Mouse (Mus musculus): ENCODE results near the gene Krtap10-10. TPM values are rescaled to one million over a fixed set of nuclear protein-coding genes. Genes with fewer than 3 reads are reported as not detected.

The Krtap10-10 gene
- polyA plus RNA-seq, 1 experiment from 2014 or later = not detected

GRCm38 (mm10) chr10:77819203-77819602, 16.5 kb upstream of the Krtap10-10 start:
- Histone ChIP-seq H3K4me2 (no peak overlapping the region), H3K36me3 (no peaks in the 10 kb centered on the region), H3K4me3 (no peak overlapping the region), H3K9me3 (replicated peaks) (no peaks in the 10 kb centered on the region), H3K27ac (no peak overlapping the region), H3K9ac (no peak overlapping the region), H3K27me3 (replicated peaks) (no peaks in the 10 kb centered on the region), H3K4me1 (no peaks in the 10 kb centered on the region)
- 45% methylated on average over 4 of the region's 4 CpGs for WGBS (ENCODE audit: insufficient replicate concordance)
- ATAC-seq = no peak

GRCm38 (mm10) chr10:77826951-77827350, 8.8 kb upstream of the Krtap10-10 start, which contains the start of gene Krtap10-4:
Gene Krtap10-4 (minus strand): TSS chr10:77827095.
- 47% methylated on average over 6 of the region's 6 CpGs for WGBS (ENCODE audit: insufficient replicate concordance)
- Histone ChIP-seq H3K27ac (no peak within 1 kb of the TSS), H3K4me1 (no peaks in the 10 kb centered on the region), H3K9ac (no peak within 1 kb of the TSS), H3K9me3 (replicated peaks) (no peaks in the 10 kb centered on the region), H3K27me3 (replicated peaks) (no peaks in the 10 kb centered on the region), H3K4me2 (no peak within 1 kb of the TSS), H3K36me3 (no peaks in the 10 kb centered on the region), H3K4me3 (no peak within 1 kb of the TSS)
- no peak for ATAC-seq

GRCm38 (mm10) chr10:77839006-77839405, 3.3 kb downstream of the Krtap10-10 start:
- no peak for ATAC-seq
- Histone ChIP-seq H3K4me3 (no peak overlapping the region), H3K4me1 (no peaks in the 10 kb centered on the region), H3K27ac (no peak overlapping the region), H3K4me2 (no peak overlapping the region), H3K27me3 (replicated peaks) (no peaks in the 10 kb centered on the region), H3K9me3 (replicated peaks) (no peaks in the 10 kb centered on the region), H3K9ac (no peak overlapping the region), H3K36me3 (no peaks in the 10 kb centered on the region)
- WGBS (ENCODE audit: insufficient replicate concordance) = 54% methylated on average over 6 of the region's 6 CpGs

- WGBS (ENCODE audit: insufficient replicate concordance) = 29% methylated on average over 3 of the region's 3 CpGs
These were observed 10.8 kb downstream of the Krtap10-10 start, which contains the start of gene Gm36176 for GRCm38 (mm10) chr10:77846503-77846902. Gene Gm36176 (plus strand): TSS chr10:77846803.

GRCm38 (mm10) chr10:77846961-77847360, 11.2 kb downstream of the Krtap10-10 start:
- no peaks in the 10 kb centered on the region for H3K4me1 ChIP-seq
- H3K4me2 ChIP-seq = no peak overlapping the region
- H3K27ac ChIP-seq = no peak overlapping the region
- WGBS (ENCODE audit: insufficient replicate concordance) = 9% methylated on average over 2 of the region's 2 CpGs
- H3K9me3 ChIP-seq (replicated peaks) = no peaks in the 10 kb centered on the region
- no peak for ATAC-seq
- no peak overlapping the region for H3K9ac ChIP-seq
- H3K27me3 ChIP-seq (replicated peaks) = no peaks in the 10 kb centered on the region
- no peaks in the 10 kb centered on the region for H3K36me3 ChIP-seq
- H3K4me3 ChIP-seq = no peak overlapping the region

More at GRCm38 (mm10) chr10:77846503-77846902, 10.8 kb downstream of the Krtap10-10 start, which contains the start of gene Gm36176:
- Histone ChIP-seq H3K9ac (no peak within 1 kb of the TSS), H3K9me3 (replicated peaks) (no peaks in the 10 kb centered on the region), H3K27me3 (replicated peaks) (no peaks in the 10 kb centered on the region), H3K27ac (no peak within 1 kb of the TSS), H3K4me2 (no peak within 1 kb of the TSS), H3K36me3 (no peaks in the 10 kb centered on the region), H3K4me3 (no peak within 1 kb of the TSS), H3K4me1 (no peaks in the 10 kb centered on the region)
- ATAC-seq = no peak

- Histone ChIP-seq H3K4me1 (no peaks in the 10 kb centered on the region), H3K36me3 (no peaks in the 10 kb centered on the region), H3K27ac (no peak overlapping the region), H3K4me3 (no peak overlapping the region), H3K9me3 (replicated peaks) (no peaks in the 10 kb centered on the region), H3K27me3 (replicated peaks) (no peaks in the 10 kb centered on the region; the same call in 1 of the 2 replicates), H3K4me2 (no peak overlapping the region), H3K9ac (no peak overlapping the region)
- ATAC-seq = no peak
- WGBS (ENCODE audit: insufficient replicate concordance) = 59% methylated on average over 2 of the region's 2 CpGs
These were observed 11.8 kb downstream of the Krtap10-10 start for GRCm38 (mm10) chr10:77847538-77847937.

- Histone ChIP-seq H3K36me3 (no peaks in the 10 kb centered on the region), H3K4me1 (no peaks in the 10 kb centered on the region), H3K27me3 (replicated peaks) (no peaks in the 10 kb centered on the region; the same call in 1 of the 2 replicates), H3K4me2 (no peak within 1 kb of the TSS), H3K9me3 (replicated peaks) (no peaks in the 10 kb centered on the region), H3K27ac (no peak within 1 kb of the TSS), H3K4me3 (no peak within 1 kb of the TSS), H3K9ac (no peak within 1 kb of the TSS)
- no peak for ATAC-seq
- 58% methylated on average over 9 of the region's 9 CpGs for WGBS (ENCODE audit: insufficient replicate concordance)
These were observed 16.8 kb downstream of the Krtap10-10 start, which contains the start of gene Gm10318 for GRCm38 (mm10) chr10:77852559-77852958. Gene Gm10318 (plus strand): TSS chr10:77852859.

- Histone ChIP-seq H3K4me3 (no peak within 1 kb of the TSS), H3K27me3 (replicated peaks) (peaks cover 14% of the 10 kb centered on the region; the same call in 1 of the 2 replicates), H3K27ac (no peak within 1 kb of the TSS), H3K9me3 (replicated peaks) (0 out of 2 replicates have a peak, but pooled peaks cover 4% of the 10 kb centered on the region), H3K36me3 (no peaks in the 10 kb centered on the region), H3K4me1 (0 out of 2 replicates have a peak, but pooled peaks cover 7% of the 10 kb centered on the region), H3K9ac (no peak within 1 kb of the TSS), H3K4me2 (no peak within 1 kb of the TSS)
- 50% methylated on average over 7 of the region's 7 CpGs for WGBS (ENCODE audit: insufficient replicate concordance)
- ATAC-seq = no peak
These were observed 25.9 kb downstream of the Krtap10-10 start, which contains the start of gene Gm3285 for GRCm38 (mm10) chr10:77861675-77862074. Gene Gm3285 (plus strand): TSS chr10:77861975.

GRCm38 (mm10) chr10:77864067-77864761, 28.5 kb downstream of the Krtap10-10 start:
- Histone ChIP-seq H3K9ac (no peak overlapping the region), H3K4me1 (0 out of 2 replicates have a peak, but pooled peaks cover 7% of the 10 kb centered on the region), H3K36me3 (no peaks in the 10 kb centered on the region), H3K4me3 (peak overlapping the region; percentile 20), H3K9me3 (replicated peaks) (no peaks in the 10 kb centered on the region), H3K27ac (no peak overlapping the region), H3K4me2 (peak overlapping the region; percentile 49), H3K27me3 (replicated peaks) (peaks cover 14% of the 10 kb centered on the region; the same call in 1 of the 2 replicates)
- WGBS (ENCODE audit: insufficient replicate concordance) = 22% methylated on average over 14 of the region's 14 CpGs
- peak; percentile 82 for ATAC-seq

GRCm38 (mm10) chr10:77864762-77865143, 29.0 kb downstream of the Krtap10-10 start:
- Histone ChIP-seq H3K9me3 (replicated peaks) (no peaks in the 10 kb centered on the region), H3K36me3 (no peaks in the 10 kb centered on the region), H3K27me3 (replicated peaks) (peaks cover 14% of the 10 kb centered on the region; the same call in 1 of the 2 replicates), H3K27ac (no peak overlapping the region), H3K9ac (no peak overlapping the region), H3K4me2 (peak overlapping the region; percentile 49), H3K4me3 (peak overlapping the region; percentile 20), H3K4me1 (0 out of 2 replicates have a peak, but pooled peaks cover 7% of the 10 kb centered on the region)
- 0 out of 2 replicates have a peak, but pooled peaks have one; percentile 10 for ATAC-seq
- WGBS (ENCODE audit: insufficient replicate concordance) = 23% methylated on average over 11 of the region's 11 CpGs

GRCm38 (mm10) chr10:77867546-77867945, 31.8 kb downstream of the Krtap10-10 start:
- H3K4me2 ChIP-seq = no peak overlapping the region
- ATAC-seq = no peak
- no peak overlapping the region for H3K4me3 ChIP-seq
- peaks cover 5% of the 10 kb centered on the region; the same call in 1 of the 2 replicates for H3K27me3 ChIP-seq (replicated peaks)
- no peak overlapping the region for H3K27ac ChIP-seq
- H3K4me1 ChIP-seq = 0 out of 2 replicates have a peak, but pooled peaks cover 7% of the 10 kb centered on the region
- H3K9ac ChIP-seq = no peak overlapping the region
- no peaks in the 10 kb centered on the region for H3K9me3 ChIP-seq (replicated peaks)
- 11% methylated on average over 1 of the region's 1 CpGs for WGBS (ENCODE audit: insufficient replicate concordance)
- no peaks in the 10 kb centered on the region for H3K36me3 ChIP-seq

GRCm38 (mm10) chr10:77869651-77870050, 33.9 kb downstream of the Krtap10-10 start:
- Histone ChIP-seq H3K9me3 (replicated peaks) (no peaks in the 10 kb centered on the region), H3K9ac (no peak overlapping the region), H3K4me2 (no peak overlapping the region), H3K4me1 (0 out of 2 replicates have a peak, but pooled peaks cover 4% of the 10 kb centered on the region), H3K27ac (no peak overlapping the region), H3K4me3 (no peak overlapping the region), H3K27me3 (replicated peaks) (no peaks in the 10 kb centered on the region), H3K36me3 (no peaks in the 10 kb centered on the region)
- ATAC-seq = no peak
- WGBS (ENCODE audit: insufficient replicate concordance) = 71% methylated on average over 7 of the region's 7 CpGs

Data from liver, embryonic 12.5 days (tissue).